Mouse (Mus musculus) midbrain, embryonic 14.5 days (tissue): ENCODE measurements around the gene Fam229b. TPM values are rescaled to one million over a fixed set of nuclear protein-coding genes. Genes with fewer than 3 reads are reported as not detected.
A peak's percentile ranks its signal among the peaks of the same experiment; 100 is the strongest.

Source experiments
- ATAC-seq: fragments of 200-750 bp; cut with Nextera tagmentation; 2 replicates; pipeline ENCODE4 v1.8.0; 2017; ENCODE audit warnings: moderate number of reproducible peaks, moderate library complexity; ENCODE audit not compliant: low FRiP score, low TSS enrichment
- DNase-seq: peaks from one replicate; pipeline ENCODE4 v3.0.0-alpha.2; 2015
- H3K27ac ChIP-seq: fragments of 300-500 bp; sonication (generic); replicated peaks from 2 replicates; pipeline ENCODE4 v1.5.1; 2014; ENCODE audit warnings: mild to moderate bottlenecking, low read depth, low read length, moderate library complexity
- H3K27me3 ChIP-seq: fragments of 300-500 bp; sonication (generic); 2 replicates; pipeline ENCODE4 v1.6.1; 2014; ENCODE audit warnings: low read length, control low read depth, mixed read lengths; ENCODE audit not compliant: control insufficient read depth, insufficient read depth
- H3K36me3 ChIP-seq: fragments of 300-500 bp; sonication (generic); 2 replicates; pipeline ENCODE4 v1.6.1; 2014; ENCODE audit warnings: low read length, control low read depth; ENCODE audit not compliant: control insufficient read depth, insufficient read depth
- H3K4me1 ChIP-seq: fragments of 300-500 bp; sonication (generic); 2 replicates; pipeline ENCODE4 v1.6.1; 2014; ENCODE audit warnings: mild to moderate bottlenecking, antibody characterized with exemption, low read length, control low read depth; ENCODE audit not compliant: control insufficient read depth, insufficient read depth
- H3K4me2 ChIP-seq: fragments of 300-500 bp; sonication (generic); 2 replicates; pipeline ENCODE4 v1.6.1; 2014; ENCODE audit warnings: mild to moderate bottlenecking, low read length, moderate library complexity
- H3K4me3 ChIP-seq: fragments of 300-500 bp; sonication (generic); replicated peaks from 2 replicates; pipeline ENCODE4 v1.5.1; 2014; ENCODE audit warnings: low read depth, low read length
- H3K9ac ChIP-seq: fragments of 300-500 bp; sonication (generic); replicated peaks from 2 replicates; pipeline ENCODE4 v1.6.1; 2014; ENCODE audit warnings: mild to moderate bottlenecking, low read length, moderate library complexity
- H3K9me3 ChIP-seq: fragments of 300-500 bp; sonication (generic); 2 replicates; pipeline ENCODE4 v1.6.1; 2016; ENCODE audit warnings: low read length, control low read depth, mixed read lengths; ENCODE audit not compliant: control insufficient read depth
- WGBS: fragments of 180-500 bp; shearing (Covaris S2); extraction: QIAGEN DNeasy Blood & Tissue Kit; methylation state at CpG from one replicate; pipeline ENCODE4 v1.1.7; 2014; 5-methylcytosine and 5-hydroxymethylcytosine counted together
- polyA plus RNA-seq: library from polyadenylated mRNA; unstranded; fragments of >200 nt; fragmentation: Nextera tagmentation; extraction: Ambion mirVana; gene quantifications from 2 replicates; pipeline ENCODE4 v1.2.1, GENCODE M21; 2014

Fam229b gene
- polyA plus RNA-seq, 1 experiment from 2014 or later: 33.9 TPM

- 50% methylated on average over 9 of the region's 9 CpGs for WGBS
- Histone ChIP-seq H3K4me1 (peaks cover 43% of the 10 kb centered on the region), H3K9me3 (no peaks in the 10 kb centered on the region), H3K4me3 (no peak overlapping the region), H3K9ac (no peak overlapping the region), H3K27ac (no peak overlapping the region), H3K36me3 (no peaks in the 10 kb centered on the region), H3K4me2 (peak overlapping the region; percentile 41), H3K27me3 (no peaks in the 10 kb centered on the region)
- DNase-seq (peak; percentile 24), ATAC-seq (no peak)
These were observed 35.9 kb upstream of the Fam229b start for GRCm38 (mm10) chr10:39169642-39170041.

- H3K4me3 ChIP-seq: no peak overlapping the region
- DNase-seq: no peak
- H3K4me2 ChIP-seq: no peak overlapping the region
- no peak overlapping the region for H3K27ac ChIP-seq
- no peaks in the 10 kb centered on the region for H3K27me3 ChIP-seq
- H3K36me3 ChIP-seq: no peaks in the 10 kb centered on the region
- peaks cover 34% of the 10 kb centered on the region for H3K4me1 ChIP-seq
- no peak overlapping the region for H3K9ac ChIP-seq
- WGBS: 89% methylated on average over 11 of the region's 11 CpGs
- ATAC-seq: no peak
- no peaks in the 10 kb centered on the region for H3K9me3 ChIP-seq
These were observed 33.9 kb upstream of the Fam229b start for GRCm38 (mm10) chr10:39167611-39168010.

- Histone ChIP-seq H3K4me2 (peak overlapping the region; percentile 55), H3K9me3 (no peaks in the 10 kb centered on the region), H3K4me3 (peak overlapping the region; percentile 36), H3K4me1 (peaks cover 25% of the 10 kb centered on the region), H3K36me3 (no peaks in the 10 kb centered on the region), H3K27me3 (no peaks in the 10 kb centered on the region), H3K9ac (peak overlapping the region; percentile 45; the same call in 1 of the 2 replicates), H3K27ac (peak overlapping the region; percentile 85)
- 9% methylated on average over 11 of the region's 11 CpGs for WGBS
- peak; percentile 32; the same call in 1 of the 2 replicates for ATAC-seq
- peak; percentile 85 for DNase-seq
These were observed 32.0 kb upstream of the Fam229b start for GRCm38 (mm10) chr10:39165632-39166115.

- WGBS: 93% methylated on average over 10 of the region's 10 CpGs
- Histone ChIP-seq H3K9me3 (no peaks in the 10 kb centered on the region), H3K36me3 (no peaks in the 10 kb centered on the region), H3K9ac (no peak within 1 kb of the TSS), H3K27ac (no peak within 1 kb of the TSS), H3K4me2 (no peak within 1 kb of the TSS), H3K27me3 (no peaks in the 10 kb centered on the region), H3K4me3 (no peak within 1 kb of the TSS), H3K4me1 (peaks cover 18% of the 10 kb centered on the region)
- DNase-seq (no peak), ATAC-seq (no peak)
These were observed 30.0 kb upstream of the Fam229b start, which contains the start of gene Ccn6 for GRCm38 (mm10) chr10:39163694-39164093. TSS of gene Ccn6 (minus strand) at chr10:39163794.

GRCm38 (mm10) chr10:39162666-39163484 is 29.2 kb upstream of the Fam229b start:
- H3K9me3 ChIP-seq: no peaks in the 10 kb centered on the region
- DNase-seq: no peak
- no peak for ATAC-seq
- WGBS: 56% methylated on average over 18 of the region's 18 CpGs
- no peaks in the 10 kb centered on the region for H3K27me3 ChIP-seq
- H3K9ac ChIP-seq: no peak overlapping the region
- H3K36me3 ChIP-seq: no peaks in the 10 kb centered on the region
- peaks cover 18% of the 10 kb centered on the region for H3K4me1 ChIP-seq
- H3K4me3 ChIP-seq: no peak overlapping the region
- no peak overlapping the region for H3K4me2 ChIP-seq
- H3K27ac ChIP-seq: no peak overlapping the region

GRCm38 (mm10) chr10:39161406-39161805 is 27.7 kb upstream of the Fam229b start:
- no peaks in the 10 kb centered on the region for H3K27me3 ChIP-seq
- no peaks in the 10 kb centered on the region for H3K9me3 ChIP-seq
- 100% methylated on average over 1 of the region's 1 CpGs for WGBS
- peaks cover 15% of the 10 kb centered on the region for H3K4me1 ChIP-seq
- no peak overlapping the region for H3K4me2 ChIP-seq
- H3K9ac ChIP-seq: no peak overlapping the region
- H3K27ac ChIP-seq: no peak overlapping the region
- H3K36me3 ChIP-seq: no peaks in the 10 kb centered on the region
- DNase-seq (no peak), ATAC-seq (no peak)
- H3K4me3 ChIP-seq: no peak overlapping the region

- Histone ChIP-seq H3K4me3 (no peak overlapping the region), H3K27me3 (no peaks in the 10 kb centered on the region), H3K9ac (no peak overlapping the region), H3K9me3 (no peaks in the 10 kb centered on the region), H3K27ac (no peak overlapping the region), H3K4me2 (no peak overlapping the region), H3K36me3 (no peaks in the 10 kb centered on the region), H3K4me1 (no peaks in the 10 kb centered on the region)
- DNase-seq (no peak), ATAC-seq (no peak)
- 47% methylated on average over 12 of the region's 12 CpGs for WGBS
These were observed 24.6 kb upstream of the Fam229b start for GRCm38 (mm10) chr10:39158306-39158705.

- Histone ChIP-seq H3K36me3 (no peaks in the 10 kb centered on the region), H3K9me3 (no peaks in the 10 kb centered on the region), H3K9ac (no peak overlapping the region), H3K27ac (no peak overlapping the region), H3K27me3 (no peaks in the 10 kb centered on the region), H3K4me2 (no peak overlapping the region), H3K4me3 (no peak overlapping the region), H3K4me1 (no peaks in the 10 kb centered on the region)
- DNase-seq (no peak), ATAC-seq (no peak)
- 86% methylated on average over 1 of the region's 1 CpGs for WGBS
These were observed 23.6 kb upstream of the Fam229b start for GRCm38 (mm10) chr10:39157321-39157720.

- WGBS: 91% methylated on average over 5 of the region's 5 CpGs
- no peaks in the 10 kb centered on the region for H3K36me3 ChIP-seq
- no peaks in the 10 kb centered on the region for H3K9me3 ChIP-seq
- ATAC-seq (no peak), DNase-seq (no peak)
- no peak overlapping the region for H3K9ac ChIP-seq
- no peak overlapping the region for H3K4me3 ChIP-seq
- H3K27me3 ChIP-seq: no peaks in the 10 kb centered on the region
- no peaks in the 10 kb centered on the region for H3K4me1 ChIP-seq
- no peak overlapping the region for H3K4me2 ChIP-seq
- no peak overlapping the region for H3K27ac ChIP-seq
These were observed 23.0 kb upstream of the Fam229b start for GRCm38 (mm10) chr10:39156719-39157118.
